Mouse (Mus musculus) MEL (cell line): ENCODE measurements around the gene Pax6. TPM values are rescaled to one million over a fixed set of nuclear protein-coding genes. Genes with fewer than 3 reads are reported as not detected.

Source experiments
- DNase-seq: peaks from one replicate; pipeline ENCODE4 v3.0.0; 2011; ENCODE audit warnings: low read depth, low spot score
- H3K27ac ChIP-seq: 2 replicates; pipeline ENCODE4 v1.5.1; 2012; ENCODE audit warnings: low read depth, mild to moderate bottlenecking, control low read depth, low read length, moderate library complexity; ENCODE audit not compliant: control insufficient read depth
- H3K27me3 ChIP-seq, 2 experiments: fragments of 150-350 bp in 1 of 2; sonication (generic) in 1 of 2; 2 replicates each; pipeline ENCODE4 v1.6.1; 2012; ENCODE audit warnings: low read length in 2 of 2, mild to moderate bottlenecking in 2 of 2, improper control_type of control experiment in 1 of 2, moderate library complexity in 1 of 2; ENCODE audit not compliant: insufficient read depth in 2 of 2, control insufficient read depth in 1 of 2
- H3K36me3 ChIP-seq, 2 experiments: 2 replicates each; pipeline ENCODE4 v1.6.1; 2012 to 2014; ENCODE audit warnings: low read length in 2 of 2, improper control_type of control experiment in 1 of 2, inconsistent platforms in 1 of 2, mild to moderate bottlenecking in 1 of 2; ENCODE audit not compliant: insufficient read depth in 2 of 2, control insufficient read depth in 1 of 2
- H3K4me1 ChIP-seq, 2 experiments: fragments of 150-350 bp in 1 of 2; sonication (generic) in 1 of 2; 2 replicates each; pipeline ENCODE4 v1.6.1; 2012; ENCODE audit warnings: low read length in 2 of 2, improper control_type of control experiment in 1 of 2, mild to moderate bottlenecking in 1 of 2; ENCODE audit not compliant: insufficient read depth in 2 of 2, control insufficient read depth in 1 of 2
- H3K4me3 ChIP-seq, 2 experiments: fragments of 150-350 bp in 1 of 2; sonication (generic) in 1 of 2; 2 replicates each; pipeline ENCODE4 v1.5.1; 2012; ENCODE audit warnings: low read depth in 2 of 2, low read length in 2 of 2, mild to moderate bottlenecking in 2 of 2, moderate library complexity in 2 of 2, control low read depth in 1 of 2, improper control_type of control experiment in 1 of 2; ENCODE audit not compliant: control insufficient read depth in 1 of 2, insufficient read depth in 1 of 2
- H3K79me2 ChIP-seq: 2 replicates; pipeline ENCODE4 v1.6.1; 2012; ENCODE audit warnings: mild to moderate bottlenecking, low read length, moderate library complexity; ENCODE audit not compliant: control insufficient read depth, poor library complexity, insufficient read depth
- H3K9ac ChIP-seq: 2 replicates; pipeline ENCODE4 v1.6.1; 2012; ENCODE audit warnings: low read depth, mild to moderate bottlenecking, control low read depth, low read length, moderate library complexity; ENCODE audit not compliant: control insufficient read depth, poor library complexity, severe bottlenecking
- H3K9me3 ChIP-seq: fragments of 150-350 bp; sonication (generic); replicated peaks from 2 replicates; pipeline ENCODE4 v1.6.1; 2012; ENCODE audit warnings: mild to moderate bottlenecking, low read length, improper control_type of control experiment, moderate library complexity; ENCODE audit not compliant: insufficient read depth
- CHD1 ChIP-seq: IDR thresholded peaks from 2 replicates; pipeline ENCODE4 v1.6.1; 2012; ENCODE audit warnings: low read depth, mild to moderate bottlenecking, inconsistent platforms, low read length, improper control_type of control experiment
- CTCF ChIP-seq, 3 experiments: IDR thresholded peaks in 2 of 3; conservative IDR thresholded peaks in 1 of 3; 2 replicates each; pipeline ENCODE4 v1.5.1; 2011 to 2012; ENCODE audit warnings: low read length in 3 of 3, low read depth in 2 of 3, mild to moderate bottlenecking in 2 of 3, improper control_type of control experiment in 1 of 3, inconsistent platforms in 1 of 3, mixed read lengths in 1 of 3, moderate library complexity in 1 of 3; ENCODE audit not compliant: control insufficient read depth in 1 of 3, insufficient read depth in 1 of 3, poor library complexity in 1 of 3, severe bottlenecking in 1 of 3
- E2F4 ChIP-seq: IDR thresholded peaks from 2 replicates; pipeline ENCODE4 v1.6.1; 2011; ENCODE audit warnings: low read depth, low read length, improper control_type of control experiment, borderline replicate concordance
- ETS1 ChIP-seq: IDR thresholded peaks from 2 replicates; pipeline ENCODE4 v1.6.1; 2012; ENCODE audit warnings: low read depth, mild to moderate bottlenecking, inconsistent platforms, low read length, improper control_type of control experiment, moderate library complexity
- GATA1 ChIP-seq: IDR thresholded peaks from 2 replicates; pipeline ENCODE4 v1.6.1; 2011; ENCODE audit warnings: low read depth, low read length, improper control_type of control experiment
- MAFK ChIP-seq: IDR thresholded peaks from 2 replicates; pipeline ENCODE4 v1.6.1; 2011; ENCODE audit warnings: low read depth, mild to moderate bottlenecking, low read length, improper control_type of control experiment, borderline replicate concordance
- MAZ ChIP-seq: IDR thresholded peaks from 2 replicates; pipeline ENCODE4 v1.6.1; 2012; ENCODE audit warnings: low read depth, mild to moderate bottlenecking, inconsistent platforms, low read length, improper control_type of control experiment
- MEF2A ChIP-seq: IDR thresholded peaks from 2 replicates; pipeline ENCODE4 v1.6.1; 2014; ENCODE audit warnings: low read depth, mild to moderate bottlenecking, inconsistent platforms, low read length, improper control_type of control experiment; ENCODE audit not compliant: poor library complexity, insufficient replicate concordance, severe bottlenecking; ENCODE audit errors: extremely low read depth
- MYB ChIP-seq: IDR thresholded peaks from 2 replicates; pipeline ENCODE4 v1.6.1; 2011; ENCODE audit warnings: mild to moderate bottlenecking, low read depth, low read length, improper control_type of control experiment
- POLR2AphosphoS2 ChIP-seq: IDR thresholded peaks from 2 replicates; pipeline ENCODE4 v1.6.1; 2011; ENCODE audit warnings: low read length, improper control_type of control experiment
- POLR2AphosphoS5 ChIP-seq: IDR thresholded peaks from 2 replicates; pipeline ENCODE4 v1.6.1; 2012; ENCODE audit warnings: low read depth, borderline replicate concordance, mild to moderate bottlenecking, inconsistent platforms, low read length, moderate library complexity, mixed read lengths
- RCOR1 ChIP-seq: IDR thresholded peaks from 2 replicates; pipeline ENCODE4 v1.6.1; 2012; ENCODE audit warnings: low read depth, mild to moderate bottlenecking, inconsistent platforms, low read length, improper control_type of control experiment
- TAL1 ChIP-seq: IDR thresholded peaks from 2 replicates; pipeline ENCODE4 v1.6.1; 2012; ENCODE audit warnings: mild to moderate bottlenecking, inconsistent platforms, low read length, moderate library complexity, mixed read lengths
- TCF12 ChIP-seq: IDR thresholded peaks from 2 replicates; pipeline ENCODE4 v1.6.1; 2014; ENCODE audit warnings: low read depth, mild to moderate bottlenecking, inconsistent platforms, low read length, improper control_type of control experiment, moderate library complexity
- UBTF ChIP-seq: IDR thresholded peaks from 2 replicates; pipeline ENCODE4 v1.6.1; 2012; ENCODE audit warnings: low read depth, mild to moderate bottlenecking, inconsistent platforms, low read length, improper control_type of control experiment, moderate library complexity, borderline replicate concordance; ENCODE audit not compliant: insufficient read depth
- ZMIZ1 ChIP-seq: IDR thresholded peaks from 2 replicates; pipeline ENCODE4 v1.6.1; 2012; ENCODE audit warnings: low read depth, mild to moderate bottlenecking, inconsistent platforms, low read length, improper control_type of control experiment, moderate library complexity
- ZNF384 ChIP-seq: IDR thresholded peaks from 2 replicates; pipeline ENCODE4 v1.6.1; 2012; ENCODE audit warnings: low read depth, mild to moderate bottlenecking, inconsistent platforms, low read length, improper control_type of control experiment
- polyA plus RNA-seq, 2 experiments: library from polyadenylated mRNA; stranded (reverse) in 1 of 2; unstranded in 1 of 2; fragments of >175 nt in 1 of 2; fragments of >200 nt in 1 of 2; gene quantifications; 2 replicates each; pipeline versions ENCODE4 v1.2.1 to v1.2.4; 2012; ENCODE audit warnings: low replicate concordance in 2 of 2, low read depth in 1 of 2; ENCODE audit not compliant: insufficient read length in 2 of 2, insufficient read depth in 1 of 2, missing spikeins in 1 of 2
- total RNA-seq: library from RNA; depleted of rRNA; stranded (reverse); fragments of 300-350 nt; gene quantifications from 2 replicates; pipeline ENCODE4 v1.2.3, GENCODE M21; 2012

The Pax6 gene
- total and polyA plus RNA-seq, 3 experiments = 7.5 to 17.6 TPM; not detected in 1

DNA sequence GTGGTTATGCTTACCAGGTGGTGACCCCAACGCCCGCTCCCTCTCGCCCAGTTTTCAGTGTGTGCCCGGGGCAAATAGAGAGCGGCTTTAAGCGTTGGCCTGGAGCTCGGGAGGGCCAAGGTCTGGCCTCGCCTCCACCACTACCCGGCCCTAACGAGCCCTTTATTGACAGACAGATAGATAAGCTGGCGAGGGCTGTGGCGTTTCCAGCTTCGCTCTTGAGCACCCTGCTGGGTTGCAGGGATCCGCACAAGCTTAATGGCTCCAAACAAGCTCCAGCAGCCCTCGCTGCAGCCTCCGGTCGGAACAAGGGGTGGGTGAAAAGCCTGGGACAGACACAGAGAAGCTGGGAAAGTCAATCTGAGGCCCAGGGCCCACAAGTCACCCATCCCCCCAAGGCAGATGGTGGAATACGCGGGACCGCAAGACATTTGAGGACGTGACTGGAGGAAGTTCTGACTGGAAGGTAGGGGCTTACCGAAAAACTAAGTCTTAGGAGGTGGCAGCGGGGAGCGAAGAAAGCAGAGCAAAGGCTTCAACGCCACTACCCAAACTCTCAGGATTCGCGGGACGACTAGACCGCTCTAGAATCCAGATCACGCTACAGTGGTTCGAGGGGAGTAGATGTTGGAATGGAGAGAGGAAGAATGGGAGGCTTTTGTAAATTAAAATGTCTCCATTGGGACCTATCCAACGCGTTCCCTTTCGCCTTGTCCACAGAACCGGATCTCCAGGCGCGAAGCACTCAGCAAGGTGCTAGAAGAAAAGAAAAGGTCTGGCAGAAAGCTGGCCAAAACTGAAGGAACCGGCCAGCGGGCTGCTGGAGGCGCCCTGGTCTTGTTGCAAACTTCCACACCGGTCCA is 1.7 kb upstream of the Pax6 start:
- TF ChIP-seq RCOR1 = no peak
- no peak for TF ChIP-seq POLR2AphosphoS2
- TF ChIP-seq TCF12 = no peak
- TF ChIP-seq GATA1 = no peak
- TF ChIP-seq CTCF (IDR thresholded peaks at IDR 0.05 in 2 of 3, conservative IDR thresholded peaks at IDR 0.05 in 1 of 3; ENCODE audit: control insufficient read depth in 1 of 3, insufficient read depth in 1 of 3, low read depth in 2 of 3, low read length in 3 of 3, poor library complexity in 1 of 3, severe bottlenecking in 1 of 3) = no peak

DNA sequence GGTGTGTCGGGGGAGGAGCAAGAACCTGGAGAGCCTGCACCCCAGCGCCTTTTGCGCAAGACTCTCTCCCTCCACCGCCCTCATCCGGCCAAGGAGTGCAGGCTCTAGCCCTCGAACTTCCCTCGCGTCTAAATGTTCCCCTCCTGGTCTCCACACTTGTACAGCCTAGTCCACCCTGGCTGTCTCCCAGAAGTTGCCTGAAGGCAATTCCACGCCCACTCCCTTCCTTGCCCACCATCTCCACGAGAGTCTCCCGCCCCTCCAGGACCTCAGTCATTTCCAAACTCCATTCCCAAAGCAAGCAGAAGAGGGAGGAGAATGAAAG is 1.1 kb upstream of the Pax6 start:
- no peaks in the 10 kb centered on the region for H3K36me3 ChIP-seq
- no peaks in the 10 kb centered on the region for H3K4me1 ChIP-seq
- no peaks in the 10 kb centered on the region for H3K79me2 ChIP-seq
- H3K9ac ChIP-seq = no peak overlapping the region
- no peak for DNase-seq
- TF ChIP-seq E2F4 = no peak
- no peak for TF ChIP-seq ETS1
- no peak for TF ChIP-seq ZMIZ1
- TF ChIP-seq TAL1 = no peak
- no peak for TF ChIP-seq GATA1
- TF ChIP-seq CHD1 = no peak
- no peak for TF ChIP-seq POLR2AphosphoS5
- TF ChIP-seq MEF2A = no peak
- no peak for TF ChIP-seq MAFK
- no peak for TF ChIP-seq ZNF384
- no peak for TF ChIP-seq MYB
- TF ChIP-seq UBTF = no peak
- TF ChIP-seq MAZ = no peak
- TF ChIP-seq RCOR1 = no peak
- TF ChIP-seq, all 39 proteins: peak for 0
- Histone ChIP-seq H3K27ac (no peak overlapping the region), H3K27me3 (no peaks in the 10 kb centered on the region; a peak in 2 of 4 replicates), H3K9me3 (no peaks in the 10 kb centered on the region), H3K4me3 (no peak overlapping the region)

More for the DNA sequence above, 1.7 kb upstream of the Pax6 start:
- no peak for DNase-seq
- Histone ChIP-seq H3K4me3 (no peak overlapping the region), H3K9ac (no peak overlapping the region), H3K27ac (no peak overlapping the region), H3K4me1 (no peaks in the 10 kb centered on the region), H3K27me3 (no peaks in the 10 kb centered on the region; a peak in 2 of 4 replicates), H3K9me3 (no peaks in the 10 kb centered on the region), H3K79me2 (no peaks in the 10 kb centered on the region), H3K36me3 (no peaks in the 10 kb centered on the region)
